Comparison of ENCODE assay signal across 11 mouse cellular contexts in genomic region chr6:4483937-4484601, GRCm38 (mm10). TPM values are rescaled to one million over a fixed set of nuclear protein-coding genes. Genes with fewer than 3 reads are reported as not detected.
A peak's percentile ranks its signal among the peaks of the same experiment; 100 is the strongest.
DNase-seq lines count a peak whose midpoint lies in the region; ATAC-seq lines count a peak whose summit lies in the region.
"Had no signal": no experiment of that assay in that cellular context is flagged by ENCODE, and none has a peak within 500 bp of the region (broad histone marks: within the 10 kb centered on the region; RNA-seq: fewer than 3 reads in every experiment).

No protein-coding gene starts in this region.

- H3K4me1 ChIP-seq in lung, embryonic 15.5 days: peaks cover 24% of the 10 kb centered on the region
- H3K4me1 ChIP-seq in embryonic facial prominence, embryonic 15.5 days: peaks cover 35% of the 10 kb centered on the region
- H3K4me1 ChIP-seq in stomach, embryonic 14.5 days (ENCODE audit: control insufficient read depth, insufficient read depth, low read length): peaks cover 23% of the 10 kb centered on the region; the same call in 1 of the 2 replicates

- no peak overlapping the region for H3K9ac ChIP-seq in lung, embryonic 15.5 days
- H3K9ac ChIP-seq in embryonic facial prominence, embryonic 15.5 days: no peak overlapping the region
- no peak overlapping the region for H3K9ac ChIP-seq in stomach, embryonic 14.5 days (replicated peaks; ENCODE audit: low read depth, low read length)
- H3K9ac ChIP-seq: neural tube, embryonic 13.5 days had no signal

- no peaks in the 10 kb centered on the region for H3K36me3 ChIP-seq in lung, embryonic 15.5 days
- no peaks in the 10 kb centered on the region for H3K36me3 ChIP-seq in embryonic facial prominence, embryonic 15.5 days
- no peaks in the 10 kb centered on the region for H3K36me3 ChIP-seq in stomach, embryonic 14.5 days (ENCODE audit: control insufficient read depth, insufficient read depth, low read length)
- H3K36me3 ChIP-seq: neural tube, embryonic 13.5 days had no signal

- 21% methylated on average over 7 of the region's 7 CpGs for WGBS in lung, embryonic 15.5 days
- 17% methylated on average over 7 of the region's 7 CpGs for WGBS in embryonic facial prominence, embryonic 15.5 days
- 18% methylated on average over 7 of the region's 7 CpGs for WGBS in stomach, embryonic 14.5 days

- no peak overlapping the region for H3K4me3 ChIP-seq in lung, embryonic 15.5 days
- no peak overlapping the region for H3K4me3 ChIP-seq in embryonic facial prominence, embryonic 15.5 days (replicated peaks)
- H3K4me3 ChIP-seq in stomach, embryonic 14.5 days (ENCODE audit: low read depth, low read length): no peak overlapping the region
- H3K4me3 ChIP-seq: erythroblast, embryonic 14.5 days; neural tube, embryonic 13.5 days had no signal

- H3K9me3 ChIP-seq in lung, embryonic 15.5 days: no peaks in the 10 kb centered on the region
- H3K9me3 ChIP-seq in embryonic facial prominence, embryonic 15.5 days (replicated peaks): no peaks in the 10 kb centered on the region
- no peaks in the 10 kb centered on the region for H3K9me3 ChIP-seq in stomach, embryonic 14.5 days (ENCODE audit: control insufficient read depth, low read depth, low read length)
- H3K9me3 ChIP-seq: neural tube, embryonic 13.5 days had no signal

- DNase-seq in lung, postnatal 25 days (ENCODE audit: low spot score): no peak
- peak; percentile 13 to 35 for DNase-seq in heart, postnatal 14 days
- no peak for DNase-seq in c-Kit-positive CD71-positive TER-119-positive erythroid progenitor cells, embryonic 14.5 days (ENCODE audit: low spot score)
- no peak for DNase-seq in frontal cortex, postnatal 10 days (ENCODE audit: low spot score in 2 of 2)
- no peak for DNase-seq in right cerebral cortex, postnatal 14 days
- DNase-seq: kidney, adult 8-10 months had no signal

- intact Hi-C loops in heart, postnatal 14 days (cut with DNase I): no loop called here

- H3K27ac ChIP-seq in lung, embryonic 15.5 days: peak overlapping the region; percentile 45
- H3K27ac ChIP-seq in embryonic facial prominence, embryonic 15.5 days (replicated peaks): peak overlapping the region; percentile 87
- H3K27ac ChIP-seq in stomach, embryonic 14.5 days (ENCODE audit: low read length): peak overlapping the region; percentile 58
- H3K27ac ChIP-seq: neural tube, embryonic 13.5 days had no signal

- H3K4me2 ChIP-seq in lung, embryonic 15.5 days: peak overlapping the region; percentile 2
- H3K4me2 ChIP-seq in embryonic facial prominence, embryonic 15.5 days (replicated peaks): peak overlapping the region; percentile 31
- peak overlapping the region; percentile 4; the same call in 1 of the 2 replicates for H3K4me2 ChIP-seq in stomach, embryonic 14.5 days (replicated peaks; ENCODE audit: low read depth, low read length)
- H3K4me2 ChIP-seq: neural tube, embryonic 13.5 days had no signal

- H3K27me3 ChIP-seq in lung, embryonic 15.5 days: no peaks in the 10 kb centered on the region
- no peaks in the 10 kb centered on the region for H3K27me3 ChIP-seq in embryonic facial prominence, embryonic 15.5 days
- H3K27me3 ChIP-seq in stomach, embryonic 14.5 days (ENCODE audit: control insufficient read depth, insufficient read depth, low read length): no peaks in the 10 kb centered on the region
- H3K27me3 ChIP-seq: neural tube, embryonic 13.5 days had no signal

- no peak for ATAC-seq in lung, embryonic 15.5 days (ENCODE audit: borderline replicate concordance, extremely low read depth, low FRiP score, low TSS enrichment)
- ATAC-seq in embryonic facial prominence, embryonic 15.5 days (ENCODE audit: insufficient number of reproducible peaks, low FRiP score, low TSS enrichment, low read depth): peak; percentile 56
- peak; percentile 62; the same call in 1 of the 2 replicates for ATAC-seq in stomach, embryonic 14.5 days (ENCODE audit: insufficient number of reproducible peaks, insufficient read depth, low FRiP score, low read depth)

RNA-seq across cellular contexts. Expression of gene Col1a2, which starts 20.5 kb away (rescaled TPM):
- polyA plus RNA-seq in lung, embryonic 15.5 days (2015; fragmentation: Nextera tagmentation; extraction: Ambion mirVana): 726 and 742 TPM in 2 replicates
- polyA plus RNA-seq in embryonic facial prominence, embryonic 15.5 days (2015; fragmentation: Nextera tagmentation; extraction: Ambion mirVana): 2,269 and 2,307 TPM in 2 replicates
- total RNA-seq in heart, postnatal 14 days (2021): 100 to 1,000 TPM; 351 to 400 TPM
- polyA plus RNA-seq in stomach, embryonic 14.5 days (2014; fragmentation: Nextera tagmentation; extraction: Ambion mirVana): 751 and 803 TPM in 2 replicates

Comparison
In these comparisons a context has a peak if more than half of its experiments do, and no peak if none do; other contexts are left out.
1. DNase-seq: peak in heart, postnatal 14 days (2 of 2); none in lung, postnatal 25 days (single experiment), c-Kit-positive CD71-positive TER-119-positive erythroid progenitor cells, embryonic 14.5 days (single experiment), frontal cortex, postnatal 10 days (0 of 2) and right cerebral cortex, postnatal 14 days (single experiment).
2. Peak in every context shown above with its lines, with median percentiles within 50 percentile points of each other: H3K27ac ChIP-seq and H3K4me2 ChIP-seq.